Mouse (Mus musculus): ENCODE measurements around the gene Gm16181. TPM values are rescaled to one million over a fixed set of nuclear protein-coding genes. Genes with fewer than 3 reads are reported as not detected.

The Gm16181 gene
- not detected for polyA plus RNA-seq (2014; fragmentation: Illumina TruSeq; extraction: RNeasy Lipid Tissue Mini Kit (QIAGEN cat#74804); ENCODE audit: low replicate concordance)

DNA sequence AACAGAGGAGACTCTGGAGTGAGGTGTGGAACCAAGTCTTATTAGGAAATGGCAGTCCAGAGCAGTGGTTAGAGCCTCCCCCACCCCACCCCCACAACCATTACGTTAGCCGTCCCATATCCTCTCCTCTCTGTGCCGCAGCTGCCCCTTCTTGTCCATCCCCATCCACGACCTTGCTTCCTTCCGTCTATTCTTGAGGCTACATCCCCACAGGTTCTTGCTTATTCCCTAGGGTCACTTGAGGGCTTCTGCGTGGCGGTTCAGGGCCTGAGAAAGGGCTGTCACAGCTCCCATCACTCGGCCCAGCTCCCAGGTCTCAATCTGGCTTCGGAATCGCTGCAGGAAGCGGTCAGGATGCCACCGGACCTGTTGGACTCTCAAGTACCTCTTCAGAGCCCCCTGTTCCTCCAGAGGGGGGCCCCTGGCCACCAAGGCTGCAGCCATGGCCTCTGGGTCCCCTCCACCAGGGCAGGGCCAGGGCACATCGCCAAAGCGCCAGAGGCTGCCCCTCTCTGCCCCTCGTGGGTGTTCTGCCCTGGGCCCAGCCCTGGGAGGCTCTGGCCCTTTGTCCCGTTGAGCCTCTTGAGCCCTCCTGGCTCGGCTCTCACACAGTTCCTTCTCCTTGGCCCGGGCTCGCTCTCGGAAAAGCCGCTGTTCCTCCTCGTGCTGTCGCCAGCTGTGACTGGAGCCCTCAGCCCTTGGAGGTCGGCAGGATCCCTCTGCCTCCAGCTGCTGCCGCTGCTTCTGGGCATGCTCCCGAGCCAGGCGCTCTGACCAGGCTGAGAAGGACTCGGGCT is at the start of gene Gm16181:
TSS of gene Gm16181 (plus strand) at position 679 of the 797 bp plus-strand sequence.

DNA sequence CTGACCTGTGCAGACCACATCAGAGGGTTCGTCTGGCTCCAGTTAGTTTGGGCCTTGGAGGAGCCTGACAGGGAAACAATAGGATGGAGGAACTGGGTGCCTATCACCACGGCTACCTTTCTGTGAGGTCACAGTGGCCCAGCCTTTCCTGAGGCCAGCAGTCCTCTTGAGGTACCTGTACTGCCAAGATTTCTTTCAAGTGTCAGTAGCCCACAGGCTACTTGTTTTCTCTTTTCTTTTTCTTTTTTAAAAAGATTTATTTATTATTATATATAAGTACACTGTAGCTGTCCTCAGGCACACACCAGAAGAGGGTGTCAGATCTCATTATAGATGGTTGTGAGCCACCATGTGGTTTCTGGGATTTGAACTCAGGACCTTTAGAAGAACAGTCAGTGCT is 44.7 kb upstream of the Gm16181 start, which contains the start of gene Aif1:
TSS of gene Aif1 (minus strand) at position 101 of the 400 bp plus-strand sequence.

DNA sequence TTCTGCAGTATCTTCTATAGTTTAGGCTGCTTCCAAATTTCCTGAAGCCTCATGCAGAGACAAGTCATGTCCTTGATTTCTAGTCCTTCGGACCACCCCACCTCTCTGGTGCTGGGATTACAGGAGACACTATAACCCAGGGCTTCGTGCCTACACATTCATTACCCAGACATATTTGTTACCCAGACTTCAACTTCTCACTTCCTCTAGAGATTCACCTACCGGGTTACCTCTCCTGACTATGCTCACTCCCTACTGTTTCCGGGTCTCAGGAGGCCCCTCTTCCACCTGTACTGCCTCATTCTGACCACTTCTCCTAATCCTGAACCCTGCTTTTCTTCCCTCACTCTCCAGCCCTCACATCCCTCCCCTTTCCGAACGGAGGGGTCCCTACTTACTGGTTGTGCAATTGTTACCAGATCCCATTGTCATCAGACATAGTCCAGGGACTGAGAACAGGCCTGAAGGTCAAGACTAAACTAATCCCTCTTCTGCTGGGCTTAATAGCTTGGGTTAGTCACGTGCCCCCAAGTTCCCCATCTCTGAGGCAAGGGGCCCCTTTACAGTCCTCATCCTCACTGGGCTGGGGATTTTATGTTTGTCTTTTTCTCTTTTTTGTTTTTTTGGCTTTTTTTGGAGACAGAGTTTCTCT is 32.5 kb upstream of the Gm16181 start, which contains the start of gene Lst1:
TSS of gene Lst1 (minus strand) at position 481 of the 652 bp plus-strand sequence.

DNA sequence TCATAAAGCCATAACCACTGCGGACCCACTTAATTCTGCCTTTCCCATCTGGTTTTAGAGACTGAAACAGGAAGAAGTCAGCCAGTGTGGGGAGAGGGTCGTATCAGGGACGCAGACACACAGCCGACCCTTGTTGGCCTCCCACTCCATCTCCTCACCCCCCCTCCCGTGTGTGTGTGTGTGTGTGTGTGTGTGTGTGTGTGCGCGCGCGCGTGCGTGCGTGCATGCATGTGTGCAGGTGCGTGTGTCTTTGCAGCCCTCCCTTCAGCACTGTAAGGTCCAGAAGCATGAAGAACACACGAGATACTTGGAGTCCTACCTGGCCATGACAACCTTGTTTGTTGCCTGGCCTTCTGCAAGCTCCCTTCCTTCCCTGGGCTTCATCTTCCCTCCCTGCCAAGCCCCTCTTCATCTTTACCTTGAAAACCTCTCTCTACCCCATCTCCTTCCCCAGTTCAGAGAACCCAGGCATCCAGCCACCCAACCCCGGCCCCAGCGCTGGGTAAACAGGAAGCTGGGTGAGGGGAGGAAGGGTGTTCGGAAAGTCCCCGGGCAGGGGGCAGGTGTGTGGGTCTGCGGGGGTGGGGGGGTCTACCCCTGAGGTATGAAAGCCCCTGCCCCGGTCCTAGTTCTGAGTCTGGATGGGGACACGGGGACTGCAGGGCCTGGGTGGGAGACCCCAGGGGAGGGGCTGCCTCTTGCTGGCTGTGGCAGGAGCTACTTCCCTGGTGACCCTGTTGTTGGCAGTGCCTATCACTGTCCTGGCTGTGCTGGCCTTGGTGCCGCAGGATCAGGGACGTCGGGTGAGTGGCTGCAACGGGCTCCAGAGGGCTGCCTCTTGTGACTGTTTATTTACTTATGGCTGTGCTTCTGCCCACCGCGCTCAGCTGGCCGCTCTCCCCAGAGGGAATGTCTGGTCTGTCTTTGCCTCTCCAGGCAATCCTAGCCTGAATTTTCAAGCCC is 26.5 kb upstream of the Gm16181 start, which contains the start of gene Ltb:
TSS of gene Ltb (plus strand) at position 559 of the 963 bp plus-strand sequence.

DNA sequence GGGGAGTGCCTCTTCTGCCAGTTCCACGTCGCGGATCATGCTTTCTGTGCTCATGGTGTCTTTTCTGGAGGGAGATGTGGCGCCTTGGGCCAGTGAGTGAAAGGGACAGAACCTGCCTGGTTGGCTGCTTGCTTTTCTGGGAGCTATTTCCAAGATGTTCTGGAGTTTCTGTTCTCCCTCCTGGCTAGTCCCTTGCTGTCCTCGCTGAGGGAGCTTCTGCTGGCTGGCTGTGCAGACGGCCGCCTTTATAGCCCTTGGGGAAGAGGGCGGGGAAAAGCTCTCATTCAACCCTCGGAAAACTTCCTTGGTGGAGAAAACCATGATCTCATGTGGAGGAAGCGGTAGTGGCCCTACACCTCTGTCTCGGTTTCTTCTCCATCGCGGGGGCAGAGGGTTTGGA is 18.8 kb upstream of the Gm16181 start, which contains the start of gene Tnf:
TSS of gene Tnf (minus strand) at position 221 of the 400 bp plus-strand sequence.

DNA sequence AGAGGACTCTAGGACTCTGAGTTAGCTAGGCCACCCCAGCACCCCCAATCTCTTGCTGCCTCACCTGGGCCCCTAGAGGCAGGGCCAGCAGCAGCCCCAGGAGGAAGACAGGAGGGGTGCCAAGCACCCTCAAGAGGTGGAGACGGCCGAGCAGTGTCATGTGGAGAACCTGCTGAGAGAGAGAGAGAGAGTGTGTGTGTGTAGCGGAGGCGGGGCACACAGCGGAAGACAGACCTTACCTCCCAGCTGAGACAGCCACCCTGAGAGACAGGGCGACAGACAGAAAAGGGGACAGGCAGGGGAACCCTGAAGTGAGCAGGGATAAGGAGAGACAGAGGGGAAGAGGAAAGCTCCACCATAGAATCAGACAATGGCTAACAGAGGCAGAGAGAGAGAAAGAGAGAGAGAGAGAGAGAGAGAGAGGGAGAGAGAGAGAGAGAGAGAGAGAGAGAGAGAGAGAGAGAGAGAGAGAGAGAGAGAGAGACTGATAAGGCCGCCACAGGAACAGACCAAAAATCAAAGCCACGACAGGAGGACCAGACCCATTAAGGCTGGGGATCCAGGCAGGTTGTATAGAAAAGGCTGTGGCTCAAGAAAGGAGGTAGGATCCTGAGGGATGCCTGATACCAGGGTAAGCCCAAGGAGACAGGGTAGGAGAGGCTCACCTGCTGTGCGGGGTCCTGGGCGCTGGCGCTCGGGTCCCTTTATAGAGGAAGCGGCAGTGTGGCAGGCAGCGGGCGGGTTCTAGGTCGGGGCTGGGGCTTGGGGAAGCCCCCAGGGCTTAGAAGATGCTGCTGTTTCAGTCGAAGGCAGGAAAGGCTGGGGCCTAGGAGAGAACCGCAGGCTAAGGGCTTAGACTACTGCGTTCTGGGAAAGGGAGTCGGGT is 15.9 kb upstream of the Gm16181 start, which contains the start of gene Lta:
TSS of gene Lta (minus strand) at position 858 of the 886 bp plus-strand sequence.

DNA sequence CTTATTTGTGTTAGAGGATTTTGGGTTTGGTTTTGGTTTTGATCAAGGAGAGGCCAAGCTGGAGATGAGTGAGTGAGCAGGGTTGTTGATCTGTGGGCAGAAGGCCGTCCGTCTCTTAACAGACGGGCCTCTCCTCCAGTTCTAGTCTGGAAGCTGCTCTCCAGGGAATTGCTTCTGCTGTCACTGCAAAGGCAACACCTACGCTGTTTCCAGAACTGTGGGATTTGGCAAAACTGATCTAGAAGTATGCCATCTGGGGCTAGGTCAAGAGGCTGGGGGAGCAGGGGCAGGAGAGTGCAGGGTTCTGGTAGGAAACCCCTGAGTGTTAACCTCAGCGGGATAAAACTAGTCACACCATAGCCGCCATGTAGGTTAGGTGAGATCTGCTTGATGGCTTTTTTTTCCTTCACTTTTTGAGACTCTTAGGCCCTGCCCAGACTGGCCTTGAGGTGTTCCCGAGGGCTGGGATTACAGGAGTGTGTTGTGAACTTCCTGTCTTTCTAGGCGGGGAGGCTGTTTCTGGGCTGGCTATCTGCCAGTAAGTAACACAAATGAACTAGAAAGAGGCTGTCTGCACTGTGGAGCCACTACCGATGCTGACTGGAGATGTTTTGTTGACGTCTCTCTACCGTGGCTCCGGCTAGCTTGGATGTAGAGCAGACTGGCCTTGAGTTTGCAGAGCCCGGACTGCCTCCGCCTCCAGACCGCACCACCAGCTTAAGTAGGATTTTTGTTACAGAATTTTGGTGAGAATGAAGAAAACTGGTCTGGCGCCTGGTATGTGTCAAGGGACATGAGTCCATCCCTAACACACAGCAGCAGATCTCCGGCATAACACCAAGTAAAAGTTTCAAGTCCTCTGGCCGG is 12.7 kb downstream of the Gm16181 start, which contains the start of gene Atp6v1g2:
TSS of gene Atp6v1g2 (plus strand) at position 547 of the 867 bp plus-strand sequence.

DNA sequence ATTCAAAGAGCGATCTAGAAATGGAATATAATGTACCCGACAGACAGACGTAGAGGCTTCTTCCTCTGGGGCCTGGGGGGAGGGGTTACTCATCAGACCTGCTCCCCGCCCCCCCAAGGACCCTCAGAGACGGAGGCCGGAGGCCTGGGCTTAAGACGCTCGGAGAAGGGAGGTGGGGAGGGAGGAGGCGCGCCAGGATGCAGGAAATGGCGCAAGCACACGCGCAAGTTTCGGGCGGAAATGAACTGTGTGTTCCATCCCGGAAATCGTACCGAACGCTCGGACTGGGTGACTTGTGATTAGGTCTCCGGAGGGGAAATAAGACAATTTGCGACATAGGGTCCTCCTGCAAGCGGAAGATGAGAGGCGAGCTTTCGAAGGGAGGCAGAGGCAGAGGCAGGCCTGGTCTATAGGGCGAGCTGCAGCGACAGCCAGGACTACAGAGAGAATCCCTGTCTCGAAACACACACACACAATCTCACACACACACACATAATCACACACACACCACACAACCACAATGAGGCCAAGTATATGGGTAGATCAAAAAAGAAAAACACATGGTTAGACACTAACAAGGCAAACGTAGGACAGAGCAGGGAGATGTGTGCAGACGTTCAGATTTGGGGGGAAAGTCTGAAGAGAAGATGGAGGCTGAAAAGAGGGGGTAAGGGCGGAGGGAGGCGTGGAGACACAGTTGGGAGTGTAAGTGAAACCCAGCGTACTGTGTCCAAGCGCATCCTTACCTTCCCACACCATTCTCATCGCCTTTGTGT is 15.2 kb downstream of the Gm16181 start, which contains the start of gene Nfkbil1:
TSS of gene Nfkbil1 (minus strand) at position 179 of the 776 bp plus-strand sequence.

DNA sequence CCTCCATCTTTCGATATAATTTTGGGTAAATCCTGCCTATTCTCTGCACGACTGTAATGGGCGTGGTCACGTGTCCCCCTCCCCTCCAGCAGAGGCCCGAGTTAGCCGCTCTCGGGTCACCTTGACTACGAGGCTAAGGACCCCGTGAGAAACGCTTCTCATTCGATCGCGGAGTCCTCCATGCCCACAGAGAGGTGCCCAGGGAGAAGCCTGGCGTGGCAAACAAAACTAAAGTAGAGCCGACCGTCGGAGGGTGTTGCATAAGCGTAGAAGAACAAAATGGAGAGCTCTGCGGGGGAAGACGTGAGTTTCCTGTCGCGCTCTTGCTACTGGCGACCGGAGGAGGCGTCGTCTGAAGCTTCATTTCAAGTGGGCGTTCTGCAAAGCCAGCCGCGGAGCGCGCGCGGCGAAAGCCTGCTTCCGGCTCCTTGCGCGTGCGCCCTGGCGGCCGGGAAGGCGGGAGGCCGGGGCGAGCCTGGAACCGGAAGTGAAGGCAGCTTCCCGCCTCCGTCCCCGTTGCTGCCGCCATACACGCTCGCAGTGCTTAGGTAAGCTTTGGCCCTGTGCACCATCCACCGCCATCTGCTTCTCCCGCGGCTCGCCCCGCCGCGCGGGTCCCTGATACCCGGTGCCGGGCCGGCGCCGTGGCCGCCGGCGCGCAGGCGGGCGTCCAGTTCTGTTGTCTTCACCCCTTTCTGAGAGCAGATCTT is 20.8 kb downstream of the Gm16181 start, which contains the start of gene Ddx39b:
TSS of gene Ddx39b (plus strand) at position 442 of the 710 bp plus-strand sequence.

DNA sequence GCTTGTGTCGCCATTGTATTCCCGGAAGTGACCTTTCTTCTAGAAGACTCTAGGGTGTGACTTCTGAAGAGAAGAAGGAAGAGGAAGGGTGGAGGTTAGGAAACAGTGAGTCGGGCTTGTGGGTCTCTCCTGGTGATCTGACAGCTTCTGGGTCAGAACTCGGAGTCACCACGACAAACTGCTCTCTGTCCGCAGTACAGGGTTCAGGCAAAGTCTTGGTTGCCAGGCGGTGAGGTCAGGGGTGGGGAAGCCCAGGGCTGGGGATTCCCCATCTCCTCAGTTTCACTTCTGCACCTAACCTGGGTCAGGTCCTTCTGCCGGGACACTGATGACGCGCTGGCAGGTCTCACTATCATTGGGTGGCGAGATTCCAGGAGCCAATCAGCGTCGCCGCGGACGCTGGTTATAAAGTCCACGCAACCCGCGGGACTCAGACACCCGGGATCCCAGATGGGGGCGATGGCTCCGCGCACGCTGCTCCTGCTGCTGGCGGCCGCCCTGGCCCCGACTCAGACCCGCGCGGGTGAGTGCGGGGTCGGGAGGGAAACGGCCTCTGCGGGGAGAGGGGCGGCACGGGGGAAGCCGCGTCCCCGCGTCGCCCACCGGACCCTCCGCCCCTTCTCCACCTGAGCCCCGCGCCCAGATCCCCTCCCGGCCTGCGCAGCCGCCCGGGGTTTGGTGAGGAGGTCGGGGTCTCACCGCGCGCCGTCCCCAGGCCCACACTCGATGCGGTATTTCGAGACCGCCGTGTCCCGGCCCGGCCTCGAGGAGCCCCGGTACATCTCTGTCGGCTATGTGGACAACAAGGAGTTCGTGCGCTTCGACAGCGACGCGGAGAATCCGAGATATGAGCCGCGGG is 42.3 kb downstream of the Gm16181 start, which contains the start of gene H2-D1:
TSS of gene H2-D1 (plus strand) at position 67 of the 859 bp plus-strand sequence.

Other genes starting within 250 kb of the Gm16181 start
- 0.52 TPM for gene Hspa1a, start 248.7 kb upstream of the Gm16181 start, polyA plus RNA-seq (2014; fragmentation: Illumina TruSeq; extraction: RNeasy Lipid Tissue Mini Kit (QIAGEN cat#74804); ENCODE audit: low replicate concordance)
- gene Hspa1l, start 248.1 kb upstream of the Gm16181 start, polyA plus RNA-seq (2014; fragmentation: Illumina TruSeq; extraction: RNeasy Lipid Tissue Mini Kit (QIAGEN cat#74804); ENCODE audit: low replicate concordance) = not detected
- gene Lsm2, start 239.0 kb upstream of the Gm16181 start, polyA plus RNA-seq (2014; fragmentation: Illumina TruSeq; extraction: RNeasy Lipid Tissue Mini Kit (QIAGEN cat#74804); ENCODE audit: low replicate concordance) = 12.4 TPM
- gene Vars, start 219.8 kb upstream of the Gm16181 start, polyA plus RNA-seq (2014; fragmentation: Illumina TruSeq; extraction: RNeasy Lipid Tissue Mini Kit (QIAGEN cat#74804); ENCODE audit: low replicate concordance) = 0.37 TPM
- 0.11 TPM for gene Vwa7, start 204.3 kb upstream of the Gm16181 start, polyA plus RNA-seq (2014; fragmentation: Illumina TruSeq; extraction: RNeasy Lipid Tissue Mini Kit (QIAGEN cat#74804); ENCODE audit: low replicate concordance)
- gene Sapcd1, start 192.8 kb upstream of the Gm16181 start, polyA plus RNA-seq (2014; fragmentation: Illumina TruSeq; extraction: RNeasy Lipid Tissue Mini Kit (QIAGEN cat#74804); ENCODE audit: low replicate concordance) = not detected
- gene Msh5, start 174.1 kb upstream of the Gm16181 start, polyA plus RNA-seq (2014; fragmentation: Illumina TruSeq; extraction: RNeasy Lipid Tissue Mini Kit (QIAGEN cat#74804); ENCODE audit: low replicate concordance) = 0.93 TPM
- 31.3 TPM for gene Clic1, start 170.9 kb upstream of the Gm16181 start, polyA plus RNA-seq (2014; fragmentation: Illumina TruSeq; extraction: RNeasy Lipid Tissue Mini Kit (QIAGEN cat#74804); ENCODE audit: low replicate concordance)
- gene Ddah2, start 161.8 kb upstream of the Gm16181 start, polyA plus RNA-seq (2014; fragmentation: Illumina TruSeq; extraction: RNeasy Lipid Tissue Mini Kit (QIAGEN cat#74804); ENCODE audit: low replicate concordance) = not detected
- not detected for gene Ly6g6c, start 155.4 kb upstream of the Gm16181 start, polyA plus RNA-seq (2014; fragmentation: Illumina TruSeq; extraction: RNeasy Lipid Tissue Mini Kit (QIAGEN cat#74804); ENCODE audit: low replicate concordance)
- 0.59 TPM for gene Mpig6b, start 154.7 kb upstream of the Gm16181 start, polyA plus RNA-seq (2014; fragmentation: Illumina TruSeq; extraction: RNeasy Lipid Tissue Mini Kit (QIAGEN cat#74804); ENCODE audit: low replicate concordance)
- gene Ly6g6e, start 143.9 kb upstream of the Gm16181 start, polyA plus RNA-seq (2014; fragmentation: Illumina TruSeq; extraction: RNeasy Lipid Tissue Mini Kit (QIAGEN cat#74804); ENCODE audit: low replicate concordance) = not detected
- not detected for gene Ly6g6d, start 142.8 kb upstream of the Gm16181 start, polyA plus RNA-seq (2014; fragmentation: Illumina TruSeq; extraction: RNeasy Lipid Tissue Mini Kit (QIAGEN cat#74804); ENCODE audit: low replicate concordance)
- gene Ly6g6f, start 135.2 kb upstream of the Gm16181 start, polyA plus RNA-seq (2014; fragmentation: Illumina TruSeq; extraction: RNeasy Lipid Tissue Mini Kit (QIAGEN cat#74804); ENCODE audit: low replicate concordance) = not detected
- gene Abhd16a, start 131.6 kb upstream of the Gm16181 start, polyA plus RNA-seq (2014; fragmentation: Illumina TruSeq; extraction: RNeasy Lipid Tissue Mini Kit (QIAGEN cat#74804); ENCODE audit: low replicate concordance) = 3.7 TPM
- gene Ly6g5c, start 112.6 kb upstream of the Gm16181 start, polyA plus RNA-seq (2014; fragmentation: Illumina TruSeq; extraction: RNeasy Lipid Tissue Mini Kit (QIAGEN cat#74804); ENCODE audit: low replicate concordance) = not detected
- gene Ly6g5b, start 105.4 kb upstream of the Gm16181 start, polyA plus RNA-seq (2014; fragmentation: Illumina TruSeq; extraction: RNeasy Lipid Tissue Mini Kit (QIAGEN cat#74804); ENCODE audit: low replicate concordance) = not detected
- 2.3 TPM for gene Gpank1, start 99.4 kb upstream of the Gm16181 start, polyA plus RNA-seq (2014; fragmentation: Illumina TruSeq; extraction: RNeasy Lipid Tissue Mini Kit (QIAGEN cat#74804); ENCODE audit: low replicate concordance)
- gene Csnk2b, start 98.8 kb upstream of the Gm16181 start, polyA plus RNA-seq (2014; fragmentation: Illumina TruSeq; extraction: RNeasy Lipid Tissue Mini Kit (QIAGEN cat#74804); ENCODE audit: low replicate concordance) = 112 TPM
- gene D17H6S53E, start 94.5 kb upstream of the Gm16181 start, polyA plus RNA-seq (2014; fragmentation: Illumina TruSeq; extraction: RNeasy Lipid Tissue Mini Kit (QIAGEN cat#74804); ENCODE audit: low replicate concordance) = 1.7 TPM
- gene Apom, start 88.8 kb upstream of the Gm16181 start, polyA plus RNA-seq (2014; fragmentation: Illumina TruSeq; extraction: RNeasy Lipid Tissue Mini Kit (QIAGEN cat#74804); ENCODE audit: low replicate concordance) = not detected
- 9.2 TPM for gene Bag6, start 85.7 kb upstream of the Gm16181 start, polyA plus RNA-seq (2014; fragmentation: Illumina TruSeq; extraction: RNeasy Lipid Tissue Mini Kit (QIAGEN cat#74804); ENCODE audit: low replicate concordance)
- 7.5 TPM for gene Prrc2a, start 55.9 kb upstream of the Gm16181 start, polyA plus RNA-seq (2014; fragmentation: Illumina TruSeq; extraction: RNeasy Lipid Tissue Mini Kit (QIAGEN cat#74804); ENCODE audit: low replicate concordance)
- gene Aif1, start 44.8 kb upstream of the Gm16181 start, polyA plus RNA-seq (2014; fragmentation: Illumina TruSeq; extraction: RNeasy Lipid Tissue Mini Kit (QIAGEN cat#74804); ENCODE audit: low replicate concordance) = 8.4 TPM
- gene Lst1, start 32.4 kb upstream of the Gm16181 start, polyA plus RNA-seq (2014; fragmentation: Illumina TruSeq; extraction: RNeasy Lipid Tissue Mini Kit (QIAGEN cat#74804); ENCODE audit: low replicate concordance) = not detected
- gene Ltb, start 26.4 kb upstream of the Gm16181 start, polyA plus RNA-seq (2014; fragmentation: Illumina TruSeq; extraction: RNeasy Lipid Tissue Mini Kit (QIAGEN cat#74804); ENCODE audit: low replicate concordance) = not detected
- gene Tnf, start 18.8 kb upstream of the Gm16181 start, polyA plus RNA-seq (2014; fragmentation: Illumina TruSeq; extraction: RNeasy Lipid Tissue Mini Kit (QIAGEN cat#74804); ENCODE audit: low replicate concordance) = not detected
- not detected for gene Lta, start 15.5 kb upstream of the Gm16181 start, polyA plus RNA-seq (2014; fragmentation: Illumina TruSeq; extraction: RNeasy Lipid Tissue Mini Kit (QIAGEN cat#74804); ENCODE audit: low replicate concordance)
- 1.9 TPM for gene Atp6v1g2, start 12.8 kb downstream of the Gm16181 start, polyA plus RNA-seq (2014; fragmentation: Illumina TruSeq; extraction: RNeasy Lipid Tissue Mini Kit (QIAGEN cat#74804); ENCODE audit: low replicate concordance)
- gene Nfkbil1, start 15.0 kb downstream of the Gm16181 start, polyA plus RNA-seq (2014; fragmentation: Illumina TruSeq; extraction: RNeasy Lipid Tissue Mini Kit (QIAGEN cat#74804); ENCODE audit: low replicate concordance) = not detected
- gene Ddx39b, start 20.9 kb downstream of the Gm16181 start, polyA plus RNA-seq (2014; fragmentation: Illumina TruSeq; extraction: RNeasy Lipid Tissue Mini Kit (QIAGEN cat#74804); ENCODE audit: low replicate concordance) = 4.0 TPM
- 51.6 TPM for gene H2-D1, start 41.9 kb downstream of the Gm16181 start, polyA plus RNA-seq (2014; fragmentation: Illumina TruSeq; extraction: RNeasy Lipid Tissue Mini Kit (QIAGEN cat#74804); ENCODE audit: low replicate concordance)
- gene H2-Q1, start 99.6 kb downstream of the Gm16181 start, polyA plus RNA-seq (2014; fragmentation: Illumina TruSeq; extraction: RNeasy Lipid Tissue Mini Kit (QIAGEN cat#74804); ENCODE audit: low replicate concordance) = 506 TPM
- gene H2-Q2, start 121.4 kb downstream of the Gm16181 start, polyA plus RNA-seq (2014; fragmentation: Illumina TruSeq; extraction: RNeasy Lipid Tissue Mini Kit (QIAGEN cat#74804); ENCODE audit: low replicate concordance) = 3,607 TPM
- 51.5 TPM for gene H2-Q4, start 158.8 kb downstream of the Gm16181 start, polyA plus RNA-seq (2014; fragmentation: Illumina TruSeq; extraction: RNeasy Lipid Tissue Mini Kit (QIAGEN cat#74804); ENCODE audit: low replicate concordance)
- 7.5 TPM for gene H2-Q6, start 204.0 kb downstream of the Gm16181 start, polyA plus RNA-seq (2014; fragmentation: Illumina TruSeq; extraction: RNeasy Lipid Tissue Mini Kit (QIAGEN cat#74804); ENCODE audit: low replicate concordance)
- gene H2-Q7, start 218.3 kb downstream of the Gm16181 start, polyA plus RNA-seq (2014; fragmentation: Illumina TruSeq; extraction: RNeasy Lipid Tissue Mini Kit (QIAGEN cat#74804); ENCODE audit: low replicate concordance) = 11.4 TPM
- gene H2-Q10, start 249.3 kb downstream of the Gm16181 start, polyA plus RNA-seq (2014; fragmentation: Illumina TruSeq; extraction: RNeasy Lipid Tissue Mini Kit (QIAGEN cat#74804); ENCODE audit: low replicate concordance) = 2.3 TPM